Mouse (Mus musculus) liver, embryonic 14.5 days (tissue): Measurements from ENCODE around the gene Kif24. TPM values are rescaled to one million over a fixed set of nuclear protein-coding genes. Genes with fewer than 3 reads are reported as not detected.

Experiments used
- ATAC-seq: fragments of 200-750 bp; cut with Nextera tagmentation; 2 replicates; pipeline ENCODE4 v1.8.0; 2017; ENCODE audit warnings: moderate number of reproducible peaks, mild to moderate bottlenecking, moderate library complexity; ENCODE audit not compliant: insufficient read depth
- DNase-seq, 3 experiments: peaks; one replicate each; pipeline ENCODE4 v3.0.0-alpha.2; 2012 to 2013; ENCODE audit warnings: low read depth in 3 of 3, low spot score in 3 of 3
- H3K27ac ChIP-seq: fragments of 300-500 bp; sonication (generic); 2 replicates; pipeline ENCODE4 v1.5.1; 2014; ENCODE audit warnings: moderate library complexity, mild to moderate bottlenecking, control low read depth, inconsistent platforms
- H3K27me3 ChIP-seq: fragments of 300-500 bp; sonication (generic); 2 replicates; pipeline ENCODE4 v1.6.1; 2014; ENCODE audit warnings: mild to moderate bottlenecking, low read length, moderate library complexity; ENCODE audit not compliant: control insufficient read depth, insufficient read depth
- H3K36me3 ChIP-seq: fragments of 300-500 bp; sonication (generic); replicated peaks from 2 replicates; pipeline ENCODE4 v1.6.1; 2014; ENCODE audit warnings: low read depth; ENCODE audit not compliant: control insufficient read depth, insufficient read depth
- H3K4me1 ChIP-seq, 2 experiments: fragments of 200-500 bp in 1 of 2; fragments of 300-500 bp in 1 of 2; sonication (generic) in 1 of 2; replicated peaks; 2 replicates each; pipeline ENCODE4 v1.6.1; 2012 to 2014; ENCODE audit warnings: antibody characterized with exemption in 1 of 2, inconsistent platforms in 1 of 2, low read length in 1 of 2; ENCODE audit not compliant: control insufficient read depth in 2 of 2, insufficient read depth in 2 of 2
- H3K4me2 ChIP-seq: fragments of 300-500 bp; sonication (generic); 2 replicates; pipeline ENCODE4 v1.6.1; 2014; ENCODE audit warnings: low read depth, mild to moderate bottlenecking, control low read depth, moderate library complexity
- H3K4me3 ChIP-seq, 2 experiments: fragments of 200-500 bp in 1 of 2; fragments of 300-500 bp in 1 of 2; sonication (generic) in 1 of 2; 2 replicates each; pipeline ENCODE4 v1.5.1; 2012 to 2014; ENCODE audit warnings: low read depth in 2 of 2, low read length in 2 of 2, mild to moderate bottlenecking in 2 of 2, control low read depth in 1 of 2, inconsistent platforms in 1 of 2, moderate library complexity in 1 of 2; ENCODE audit not compliant: insufficient read depth in 1 of 2
- H3K9ac ChIP-seq: fragments of 300-500 bp; sonication (generic); replicated peaks from 2 replicates; pipeline ENCODE4 v1.6.1; 2014; ENCODE audit warnings: mild to moderate bottlenecking, control low read depth, moderate library complexity
- H3K9me3 ChIP-seq: fragments of 300-500 bp; sonication (generic); 2 replicates; pipeline ENCODE4 v1.6.1; 2016; ENCODE audit warnings: low read length, mixed read lengths; ENCODE audit not compliant: control insufficient read depth
- CTCF ChIP-seq: IDR thresholded peaks from 2 replicates; pipeline ENCODE4 v1.5.1; 2016; ENCODE audit warnings: antibody characterized with exemption, low read depth, control low read depth
- EP300 ChIP-seq: IDR thresholded peaks from 2 replicates; pipeline ENCODE4 v1.6.1; 2016; ENCODE audit warnings: antibody characterized with exemption, low read depth
- WGBS: fragments of 180-500 bp; shearing (Covaris S2); extraction: QIAGEN DNeasy Blood & Tissue Kit; methylation state at CpG from one replicate; pipeline ENCODE4 v1.1.7; 2014; ENCODE audit not compliant: insufficient replicate concordance; 5-methylcytosine and 5-hydroxymethylcytosine counted together
- polyA plus RNA-seq, 2 experiments: library from polyadenylated mRNA; depleted of rRNA in 1 of 2; stranded (reverse) in 1 of 2; unstranded in 1 of 2; fragments of >200 nt; fragmentation: Nextera tagmentation in 1 of 2; extraction: Ambion mirVana in 1 of 2; gene quantifications; 2 replicates each; pipeline versions ENCODE4 v1.2.1 to v1.2.3; 2012 to 2014

Kif24 gene
- polyA plus RNA-seq, 2 experiments: 4.0 to 4.2 TPM

GRCm38 (mm10) chr4:41388616-41389015 is 76.1 kb downstream of the Kif24 start:
- H3K36me3 ChIP-seq: peaks cover 51% of the 10 kb centered on the region
- no peaks in the 10 kb centered on the region for H3K27me3 ChIP-seq
- no peaks in the 10 kb centered on the region for H3K9me3 ChIP-seq
- peak overlapping the region; percentile 99 for H3K27ac ChIP-seq
- no peak for ATAC-seq
- H3K4me2 ChIP-seq: peak overlapping the region; percentile 72
- TF ChIP-seq EP300 (no peak), CTCF (no peak)
- DNase-seq: no peak
- H3K4me3 ChIP-seq: peak overlapping the region; percentile 52 to 59
- peak overlapping the region; percentile 65 for H3K9ac ChIP-seq
- 81% methylated on average over 5 of the region's 5 CpGs for WGBS
- peaks cover 28 to 29% of the 10 kb centered on the region in 2 experiments for H3K4me1 ChIP-seq

GRCm38 (mm10) chr4:41387755-41388469 is 76.8 kb downstream of the Kif24 start:
- no peaks in the 10 kb centered on the region for H3K9me3 ChIP-seq
- TF ChIP-seq CTCF (no peak), EP300 (peak; percentile 78)
- H3K4me3 ChIP-seq: peak overlapping the region; percentile 52 to 59
- H3K36me3 ChIP-seq: peaks cover 51% of the 10 kb centered on the region
- peak overlapping the region; percentile 65 for H3K9ac ChIP-seq
- H3K27me3 ChIP-seq: no peaks in the 10 kb centered on the region
- H3K27ac ChIP-seq: peak overlapping the region; percentile 99
- 37% methylated on average over 7 of the region's 7 CpGs for WGBS
- H3K4me1 ChIP-seq: peaks cover 28 to 29% of the 10 kb centered on the region in 2 experiments
- peak; percentile 98 for ATAC-seq
- peak; percentile 84 to 86 (median 84) for DNase-seq
- H3K4me2 ChIP-seq: peak overlapping the region; percentile 72

GRCm38 (mm10) chr4:41386412-41386975 is 78.2 kb downstream of the Kif24 start:
- ATAC-seq (no peak), DNase-seq (no peak)
- 44% methylated on average over 1 of the region's 1 CpGs for WGBS
- no peaks in the 10 kb centered on the region for H3K9me3 ChIP-seq
- H3K27me3 ChIP-seq: no peaks in the 10 kb centered on the region
- H3K4me3 ChIP-seq: no peak overlapping the region
- peaks cover 46% of the 10 kb centered on the region for H3K36me3 ChIP-seq
- TF ChIP-seq EP300: no peak
- TF ChIP-seq CTCF: no peak
- H3K27ac ChIP-seq: peak overlapping the region; percentile 99
- no peak overlapping the region; the same call in 1 of the 2 replicates for H3K4me2 ChIP-seq
- H3K9ac ChIP-seq: peak overlapping the region; percentile 11; the same call in 1 of the 2 replicates
- H3K4me1 ChIP-seq: peaks cover 30 to 31% of the 10 kb centered on the region in 2 experiments

- no peak overlapping the region for H3K4me2 ChIP-seq
- no peak overlapping the region for H3K9ac ChIP-seq
- H3K4me1 ChIP-seq: peaks cover 11 to 12% of the 10 kb centered on the region in 2 experiments
- H3K36me3 ChIP-seq: peaks cover 48% of the 10 kb centered on the region
- TF ChIP-seq EP300 (peak; percentile 57; the same call in 1 of the 2 replicates), CTCF (no peak)
- WGBS: 41% methylated on average over 5 of the region's 5 CpGs
- ATAC-seq (peak; percentile 74), DNase-seq (no peak)
- no peak overlapping the region for H3K4me3 ChIP-seq
- H3K9me3 ChIP-seq: no peaks in the 10 kb centered on the region
- no peaks in the 10 kb centered on the region for H3K27me3 ChIP-seq
- H3K27ac ChIP-seq: no peak overlapping the region
These were observed 83.3 kb downstream of the Kif24 start for GRCm38 (mm10) chr4:41381213-41381950.

- Histone ChIP-seq H3K4me1 (peaks cover 4 to 7% of the 10 kb centered on the region in 2 experiments; a peak in 3 of 4 replicates), H3K4me2 (no peak overlapping the region), H3K9ac (no peak overlapping the region), H3K27ac (no peak overlapping the region), H3K27me3 (no peaks in the 10 kb centered on the region), H3K4me3 (no peak overlapping the region), H3K36me3 (peaks cover 40% of the 10 kb centered on the region), H3K9me3 (no peaks in the 10 kb centered on the region)
- TF ChIP-seq EP300: no peak
- no peak for TF ChIP-seq CTCF
- ATAC-seq (no peak), DNase-seq (no peak)
These were observed 87.1 kb downstream of the Kif24 start for GRCm38 (mm10) chr4:41377567-41377966.
